Mouse (Mus musculus): Measurements from ENCODE around the gene Sdccag8. TPM values are rescaled to one million over a fixed set of nuclear protein-coding genes. Genes with fewer than 3 reads are reported as not detected.
A peak's percentile ranks its signal among the peaks of the same experiment; 100 is the strongest.

The Sdccag8 gene
- polyA plus RNA-seq, 1 experiment from 2014 or later, result 14.6 TPM

GRCm38 (mm10) chr1:176994087-176994486, 179.6 kb downstream of the Sdccag8 start:
- no peak overlapping the region for H3K27ac ChIP-seq (replicated peaks; ENCODE audit: low read depth, low read length)
- DNase-seq (ENCODE audit: low spot score), result no peak

GRCm38 (mm10) chr1:176994707-176995418, 180.4 kb downstream of the Sdccag8 start:
- 12% methylated on average over 11 of the region's 11 CpGs for WGBS
- no peaks in the 10 kb centered on the region for H3K9me3 ChIP-seq (ENCODE audit: control insufficient read depth, low read length)
- ATAC-seq (ENCODE audit: insufficient number of reproducible peaks, low FRiP score, low TSS enrichment, low read depth) (peak; percentile 52; the same call in 1 of the 2 replicates), DNase-seq (ENCODE audit: low spot score) (peak; percentile 56)
- H3K9ac ChIP-seq (ENCODE audit: low read length), result no peak overlapping the region
- H3K4me2 ChIP-seq (ENCODE audit: low read depth, severe bottlenecking), result no peak overlapping the region
- peaks cover 28% of the 10 kb centered on the region for H3K4me1 ChIP-seq (ENCODE audit: control insufficient read depth, insufficient read depth, low read length)
- no peaks in the 10 kb centered on the region for H3K36me3 ChIP-seq (ENCODE audit: control insufficient read depth, insufficient read depth, low read length)
- H3K27ac ChIP-seq (replicated peaks; ENCODE audit: low read depth, low read length), result peak overlapping the region; percentile 10; the same call in 1 of the 2 replicates
- H3K27me3 ChIP-seq (ENCODE audit: control insufficient read depth, insufficient read depth, low read length), result peaks cover 3% of the 10 kb centered on the region; the same call in 1 of the 2 replicates
- H3K4me3 ChIP-seq (ENCODE audit: low read depth, low read length), result no peak overlapping the region

More at GRCm38 (mm10) chr1:176994087-176994486, 179.6 kb downstream of the Sdccag8 start:
- WGBS, result 43% methylated on average over 7 of the region's 7 CpGs
- Histone ChIP-seq H3K9me3 (ENCODE audit: control insufficient read depth, low read length) (no peaks in the 10 kb centered on the region), H3K27me3 (ENCODE audit: control insufficient read depth, insufficient read depth, low read length) (peaks cover 3% of the 10 kb centered on the region; the same call in 1 of the 2 replicates), H3K36me3 (ENCODE audit: control insufficient read depth, insufficient read depth, low read length) (no peaks in the 10 kb centered on the region), H3K9ac (ENCODE audit: low read length) (no peak overlapping the region), H3K4me2 (ENCODE audit: low read depth, severe bottlenecking) (no peak overlapping the region), H3K4me1 (ENCODE audit: control insufficient read depth, insufficient read depth, low read length) (peaks cover 26% of the 10 kb centered on the region), H3K4me3 (ENCODE audit: low read depth, low read length) (no peak overlapping the region)
- ATAC-seq (ENCODE audit: insufficient number of reproducible peaks, low FRiP score, low TSS enrichment, low read depth), result no peak

GRCm38 (mm10) chr1:176995419-176995775, 180.9 kb downstream of the Sdccag8 start:
- DNase-seq (ENCODE audit: low spot score) (no peak), ATAC-seq (ENCODE audit: insufficient number of reproducible peaks, low FRiP score, low TSS enrichment, low read depth) (no peak)
- WGBS, result 87% methylated on average over 4 of the region's 4 CpGs
- Histone ChIP-seq H3K27ac (replicated peaks; ENCODE audit: low read depth, low read length) (no peak overlapping the region), H3K4me1 (ENCODE audit: control insufficient read depth, insufficient read depth, low read length) (peaks cover 28% of the 10 kb centered on the region), H3K4me2 (ENCODE audit: low read depth, severe bottlenecking) (no peak overlapping the region), H3K36me3 (ENCODE audit: control insufficient read depth, insufficient read depth, low read length) (no peaks in the 10 kb centered on the region), H3K27me3 (ENCODE audit: control insufficient read depth, insufficient read depth, low read length) (peaks cover 3% of the 10 kb centered on the region; the same call in 1 of the 2 replicates), H3K9me3 (ENCODE audit: control insufficient read depth, low read length) (no peaks in the 10 kb centered on the region), H3K9ac (ENCODE audit: low read length) (no peak overlapping the region), H3K4me3 (ENCODE audit: low read depth, low read length) (no peak overlapping the region)

GRCm38 (mm10) chr1:176996166-176996565, 181.7 kb downstream of the Sdccag8 start:
- H3K27me3 ChIP-seq (ENCODE audit: control insufficient read depth, insufficient read depth, low read length), result peaks cover 3% of the 10 kb centered on the region; the same call in 1 of the 2 replicates
- no peaks in the 10 kb centered on the region for H3K9me3 ChIP-seq (ENCODE audit: control insufficient read depth, low read length)
- H3K36me3 ChIP-seq (ENCODE audit: control insufficient read depth, insufficient read depth, low read length), result no peaks in the 10 kb centered on the region
- ATAC-seq (ENCODE audit: insufficient number of reproducible peaks, low FRiP score, low TSS enrichment, low read depth), result no peak
- no peak overlapping the region for H3K4me2 ChIP-seq (ENCODE audit: low read depth, severe bottlenecking)
- H3K27ac ChIP-seq (replicated peaks; ENCODE audit: low read depth, low read length), result no peak overlapping the region
- H3K4me1 ChIP-seq (ENCODE audit: control insufficient read depth, insufficient read depth, low read length), result peaks cover 28% of the 10 kb centered on the region
- 88% methylated on average over 3 of the region's 3 CpGs for WGBS
- no peak overlapping the region for H3K4me3 ChIP-seq (ENCODE audit: low read depth, low read length)
- DNase-seq (ENCODE audit: low spot score), result no peak
- no peak overlapping the region for H3K9ac ChIP-seq (ENCODE audit: low read length)

GRCm38 (mm10) chr1:176996630-176997201, 182.3 kb downstream of the Sdccag8 start:
- Histone ChIP-seq H3K4me1 (ENCODE audit: control insufficient read depth, insufficient read depth, low read length) (peaks cover 28% of the 10 kb centered on the region), H3K4me2 (ENCODE audit: low read depth, severe bottlenecking) (no peak overlapping the region), H3K9me3 (ENCODE audit: control insufficient read depth, low read length) (no peaks in the 10 kb centered on the region), H3K27me3 (ENCODE audit: control insufficient read depth, insufficient read depth, low read length) (peaks cover 3% of the 10 kb centered on the region; the same call in 1 of the 2 replicates), H3K36me3 (ENCODE audit: control insufficient read depth, insufficient read depth, low read length) (no peaks in the 10 kb centered on the region), H3K4me3 (ENCODE audit: low read depth, low read length) (no peak overlapping the region), H3K9ac (ENCODE audit: low read length) (no peak overlapping the region), H3K27ac (replicated peaks; ENCODE audit: low read depth, low read length) (no peak overlapping the region)
- ATAC-seq (ENCODE audit: insufficient number of reproducible peaks, low FRiP score, low TSS enrichment, low read depth) (no peak), DNase-seq (ENCODE audit: low spot score) (peak; percentile 38)
- 59% methylated on average over 16 of the region's 16 CpGs for WGBS

- Histone ChIP-seq H3K27me3 (ENCODE audit: control insufficient read depth, insufficient read depth, low read length) (peaks cover 3% of the 10 kb centered on the region; the same call in 1 of the 2 replicates), H3K27ac (replicated peaks; ENCODE audit: low read depth, low read length) (no peak overlapping the region), H3K4me3 (ENCODE audit: low read depth, low read length) (no peak overlapping the region), H3K9me3 (ENCODE audit: control insufficient read depth, low read length) (no peaks in the 10 kb centered on the region), H3K4me1 (ENCODE audit: control insufficient read depth, insufficient read depth, low read length) (peaks cover 28% of the 10 kb centered on the region), H3K4me2 (ENCODE audit: low read depth, severe bottlenecking) (no peak overlapping the region), H3K9ac (ENCODE audit: low read length) (no peak overlapping the region), H3K36me3 (ENCODE audit: control insufficient read depth, insufficient read depth, low read length) (no peaks in the 10 kb centered on the region)
- DNase-seq (ENCODE audit: low spot score) (no peak), ATAC-seq (ENCODE audit: insufficient number of reproducible peaks, low FRiP score, low TSS enrichment, low read depth) (no peak)
- WGBS, result 54% methylated on average over 6 of the region's 6 CpGs
These were observed 182.8 kb downstream of the Sdccag8 start for GRCm38 (mm10) chr1:176997254-176997653.

GRCm38 (mm10) chr1:176997711-176998689, 183.5 kb downstream of the Sdccag8 start:
- H3K9me3 ChIP-seq (ENCODE audit: control insufficient read depth, low read length), result no peaks in the 10 kb centered on the region
- H3K4me2 ChIP-seq (ENCODE audit: low read depth, severe bottlenecking), result peak overlapping the region; percentile 22; the same call in 1 of the 2 replicates
- no peak overlapping the region for H3K9ac ChIP-seq (ENCODE audit: low read length)
- no peak overlapping the region for H3K4me3 ChIP-seq (ENCODE audit: low read depth, low read length)
- DNase-seq (ENCODE audit: low spot score) (peak; percentile 40), ATAC-seq (ENCODE audit: insufficient number of reproducible peaks, low FRiP score, low TSS enrichment, low read depth) (no peak)
- no peak overlapping the region for H3K27ac ChIP-seq (replicated peaks; ENCODE audit: low read depth, low read length)
- no peaks in the 10 kb centered on the region for H3K36me3 ChIP-seq (ENCODE audit: control insufficient read depth, insufficient read depth, low read length)
- 39% methylated on average over 33 of the region's 33 CpGs for WGBS
- peaks cover 28% of the 10 kb centered on the region for H3K4me1 ChIP-seq (ENCODE audit: control insufficient read depth, insufficient read depth, low read length)
- H3K27me3 ChIP-seq (ENCODE audit: control insufficient read depth, insufficient read depth, low read length), result peaks cover 3% of the 10 kb centered on the region; the same call in 1 of the 2 replicates

- Histone ChIP-seq H3K27ac (replicated peaks; ENCODE audit: low read depth, low read length) (no peak overlapping the region), H3K4me3 (ENCODE audit: low read depth, low read length) (no peak overlapping the region), H3K36me3 (ENCODE audit: control insufficient read depth, insufficient read depth, low read length) (no peaks in the 10 kb centered on the region), H3K9ac (ENCODE audit: low read length) (no peak overlapping the region), H3K4me1 (ENCODE audit: control insufficient read depth, insufficient read depth, low read length) (peaks cover 25% of the 10 kb centered on the region), H3K4me2 (ENCODE audit: low read depth, severe bottlenecking) (no peak overlapping the region), H3K27me3 (ENCODE audit: control insufficient read depth, insufficient read depth, low read length) (peaks cover 3% of the 10 kb centered on the region; the same call in 1 of the 2 replicates), H3K9me3 (ENCODE audit: control insufficient read depth, low read length) (no peaks in the 10 kb centered on the region)
- WGBS, result 13% methylated on average over 6 of the region's 6 CpGs
- ATAC-seq (ENCODE audit: insufficient number of reproducible peaks, low FRiP score, low TSS enrichment, low read depth), result peak; percentile 70
- peak; percentile 65 for DNase-seq (ENCODE audit: low spot score)
These were observed 184.6 kb downstream of the Sdccag8 start for GRCm38 (mm10) chr1:176999011-176999410.

All from limb, embryonic 11.5 days (tissue).